Mouse (Mus musculus) limb, embryonic 15.5 days (tissue): ENCODE results near the gene Lrit2. TPM values are rescaled to one million over a fixed set of nuclear protein-coding genes. Genes with fewer than 3 reads are reported as not detected.

Experiments
- ATAC-seq: fragments of 200-750 bp; cut with Nextera tagmentation; 2 replicates; pipeline ENCODE4 v1.8.0; 2017; ENCODE audit warnings: low read depth, moderate TSS enrichment; ENCODE audit not compliant: insufficient number of reproducible peaks, low FRiP score, low TSS enrichment
- H3K27ac ChIP-seq: fragments of 300-500 bp; sonication (generic); 2 replicates; pipeline ENCODE4 v1.5.1; 2015; ENCODE audit warnings: moderate library complexity, mild to moderate bottlenecking, inconsistent platforms
- H3K27me3 ChIP-seq: fragments of 300-500 bp; sonication (generic); 2 replicates; pipeline ENCODE4 v1.6.1; 2015; ENCODE audit warnings: inconsistent platforms
- H3K36me3 ChIP-seq: fragments of 300-500 bp; sonication (generic); 2 replicates; pipeline ENCODE4 v1.6.1; 2015; ENCODE audit warnings: inconsistent platforms
- H3K4me1 ChIP-seq: fragments of 300-500 bp; sonication (generic); 2 replicates; pipeline ENCODE4 v1.6.1; 2015; ENCODE audit warnings: inconsistent platforms
- H3K4me2 ChIP-seq: fragments of 300-500 bp; sonication (generic); 2 replicates; pipeline ENCODE4 v1.6.1; 2015; ENCODE audit warnings: mild to moderate bottlenecking, inconsistent platforms
- H3K4me3 ChIP-seq: fragments of 300-500 bp; sonication (generic); 2 replicates; pipeline ENCODE4 v1.5.1; 2015; ENCODE audit warnings: mild to moderate bottlenecking, inconsistent platforms
- H3K9ac ChIP-seq: fragments of 300-500 bp; sonication (generic); 2 replicates; pipeline ENCODE4 v1.6.1; 2015; ENCODE audit warnings: inconsistent platforms
- H3K9me3 ChIP-seq: fragments of 300-500 bp; sonication (generic); 2 replicates; pipeline ENCODE4 v1.6.1; 2016; ENCODE audit warnings: inconsistent platforms
- WGBS: fragments of 180-500 bp; shearing (Covaris S2); methylation state at CpG from one replicate; pipeline ENCODE4 v1.1.7; 2015; 5-methylcytosine and 5-hydroxymethylcytosine counted together
- polyA plus RNA-seq: library from polyadenylated mRNA; unstranded; fragments of >200 nt; fragmentation: Nextera tagmentation; extraction: Ambion mirVana; gene quantifications from 2 replicates; pipeline ENCODE4 v1.2.1, GENCODE M21; 2015

Lrit2 gene
- polyA plus RNA-seq, 1 experiment from 2014 or later = not detected

GRCm38 (mm10) chr14:37113922-37114321 is 46.2 kb downstream of the Lrit2 start, which contains the start of gene 2610528A11Rik:
Gene 2610528A11Rik, minus strand, starts transcription at chr14:37114022.
- Histone ChIP-seq H3K4me2 (no peak within 1 kb of the TSS), H3K4me1 (peaks cover 3% of the 10 kb centered on the region), H3K4me3 (no peak within 1 kb of the TSS), H3K9ac (no peak within 1 kb of the TSS), H3K9me3 (no peaks in the 10 kb centered on the region), H3K27ac (no peak within 1 kb of the TSS), H3K36me3 (no peaks in the 10 kb centered on the region), H3K27me3 (no peaks in the 10 kb centered on the region)
- ATAC-seq = no peak
- WGBS = 46% methylated on average over 3 of the region's 3 CpGs

GRCm38 (mm10) chr14:37119233-37119632 is 51.5 kb downstream of the Lrit2 start:
- no peaks in the 10 kb centered on the region for H3K9me3 ChIP-seq
- no peaks in the 10 kb centered on the region for H3K4me1 ChIP-seq
- H3K4me2 ChIP-seq = no peak overlapping the region
- no peak overlapping the region for H3K27ac ChIP-seq
- no peak overlapping the region for H3K9ac ChIP-seq
- 90% methylated on average over 4 of the region's 4 CpGs for WGBS
- ATAC-seq = no peak
- H3K27me3 ChIP-seq = no peaks in the 10 kb centered on the region
- H3K36me3 ChIP-seq = peaks cover 13% of the 10 kb centered on the region
- H3K4me3 ChIP-seq = no peak overlapping the region

Other genes with a start within 250 kb of the Lrit2 start
- gene Ccser2, start 99.2 kb upstream of the Lrit2 start, polyA plus RNA-seq = 40.1 and 43.8 TPM in 2 replicates
- 0.21 and 0.23 TPM in 2 replicates for gene Rgr, start 19.0 kb upstream of the Lrit2 start, polyA plus RNA-seq
- gene Lrit1, start 13.1 kb upstream of the Lrit2 start, polyA plus RNA-seq = not detected in 2 replicates
- 0.18 and 0.29 TPM in 2 replicates for gene Cdhr1, start 30.4 kb downstream of the Lrit2 start, polyA plus RNA-seq
- 29.9 and 30.1 TPM in 2 replicates for gene 2610528A11Rik, start 46.1 kb downstream of the Lrit2 start, polyA plus RNA-seq
- gene Ghitm, start 67.3 kb downstream of the Lrit2 start, polyA plus RNA-seq = 179 and 198 TPM in 2 replicates